Mouse (Mus musculus) intestine, embryonic 14.5 days (tissue): ENCODE results near the gene Rhof. TPM values are rescaled to one million over a fixed set of nuclear protein-coding genes. Genes with fewer than 3 reads are reported as not detected.

Experiments used
- ATAC-seq: fragments of 200-750 bp; cut with Nextera tagmentation; replicated peaks from 2 replicates; pipeline ENCODE4 v1.8.0; 2017; ENCODE audit warnings: low read depth, moderate number of reproducible peaks, moderate TSS enrichment, moderate library complexity; ENCODE audit not compliant: low FRiP score, low TSS enrichment
- DNase-seq: peaks from one replicate; pipeline ENCODE4 v3.0.0-alpha.2; 2018; ENCODE audit warnings: low spot score
- H3K27ac ChIP-seq: fragments of 300-500 bp; sonication (generic); 2 replicates; pipeline ENCODE4 v1.5.1; 2014; ENCODE audit warnings: low read depth, mild to moderate bottlenecking, control low read depth
- H3K27me3 ChIP-seq: fragments of 300-500 bp; sonication (generic); replicated peaks from 2 replicates; pipeline ENCODE4 v1.6.1; 2014; ENCODE audit warnings: low read length, control low read depth; ENCODE audit not compliant: control insufficient read depth, insufficient read depth
- H3K36me3 ChIP-seq: fragments of 300-500 bp; sonication (generic); 2 replicates; pipeline ENCODE4 v1.6.1; 2014; ENCODE audit warnings: low read length, control low read depth; ENCODE audit not compliant: control insufficient read depth, insufficient read depth
- H3K4me1 ChIP-seq: fragments of 300-500 bp; sonication (generic); replicated peaks from 2 replicates; pipeline ENCODE4 v1.6.1; 2014; ENCODE audit warnings: low read length, control low read depth, mixed read lengths; ENCODE audit not compliant: control insufficient read depth, insufficient read depth
- H3K4me2 ChIP-seq: fragments of 300-500 bp; sonication (generic); 2 replicates; pipeline ENCODE4 v1.6.1; 2014; ENCODE audit warnings: low read length
- H3K4me3 ChIP-seq: fragments of 300-500 bp; sonication (generic); 2 replicates; pipeline ENCODE4 v1.5.1; 2014; ENCODE audit warnings: low read depth, low read length, control low read depth, mixed read lengths
- H3K9ac ChIP-seq: fragments of 300-500 bp; sonication (generic); 2 replicates; pipeline ENCODE4 v1.6.1; 2014; ENCODE audit warnings: mild to moderate bottlenecking, low read length
- H3K9me3 ChIP-seq: fragments of 300-500 bp; sonication (generic); 2 replicates; pipeline ENCODE4 v1.6.1; 2016; ENCODE audit warnings: low read length, control low read depth; ENCODE audit not compliant: control insufficient read depth
- WGBS: fragments of 180-500 bp; shearing (Covaris S2); extraction: QIAGEN DNeasy Blood & Tissue Kit; methylation state at CpG from one replicate; pipeline ENCODE4 v1.1.7; 2014; 5-methylcytosine and 5-hydroxymethylcytosine counted together
- polyA plus RNA-seq: library from polyadenylated mRNA; unstranded; fragments of >200 nt; fragmentation: Nextera tagmentation; extraction: Ambion mirVana; gene quantifications from 2 replicates; pipeline ENCODE4 v1.2.1, GENCODE M21; 2014

The Rhof gene
- polyA plus RNA-seq, 1 experiment from 2014 or later: 1.5 TPM

- Histone ChIP-seq H3K9ac (no peak overlapping the region), H3K9me3 (no peaks in the 10 kb centered on the region), H3K4me2 (peak overlapping the region; percentile 100), H3K4me1 (peaks cover 60% of the 10 kb centered on the region), H3K4me3 (no peak overlapping the region), H3K27ac (peak overlapping the region; percentile 100), H3K36me3 (peaks cover 4% of the 10 kb centered on the region), H3K27me3 (no peaks in the 10 kb centered on the region)
- ATAC-seq: no peak
- peak; percentile 61 for DNase-seq
- 21% methylated on average over 13 of the region's 13 CpGs for WGBS
Measured at GRCm38 (mm10) chr5:123134186-123134874, 1.8 kb upstream of the Rhof start.

DNA sequence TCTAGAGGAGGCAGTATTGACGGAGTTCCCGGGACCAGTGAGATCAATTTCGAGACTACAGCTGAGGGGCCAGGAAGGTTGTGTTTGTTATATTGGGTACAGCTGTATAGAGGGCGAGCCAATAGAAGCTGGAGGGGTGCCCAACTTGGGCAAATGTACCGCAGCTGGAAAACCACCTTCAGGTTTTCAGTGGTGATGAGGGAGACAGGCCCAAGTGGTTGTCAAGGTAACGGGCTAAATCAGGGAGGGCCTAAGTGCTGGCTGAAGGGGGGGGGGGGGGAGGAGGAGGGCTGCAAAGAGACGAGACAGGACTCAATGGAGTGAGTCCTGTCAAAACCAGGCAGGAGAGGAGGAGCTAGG lies 1.3 kb upstream of the Rhof start:
- no peak for ATAC-seq
- peaks cover 60% of the 10 kb centered on the region for H3K4me1 ChIP-seq

DNA sequence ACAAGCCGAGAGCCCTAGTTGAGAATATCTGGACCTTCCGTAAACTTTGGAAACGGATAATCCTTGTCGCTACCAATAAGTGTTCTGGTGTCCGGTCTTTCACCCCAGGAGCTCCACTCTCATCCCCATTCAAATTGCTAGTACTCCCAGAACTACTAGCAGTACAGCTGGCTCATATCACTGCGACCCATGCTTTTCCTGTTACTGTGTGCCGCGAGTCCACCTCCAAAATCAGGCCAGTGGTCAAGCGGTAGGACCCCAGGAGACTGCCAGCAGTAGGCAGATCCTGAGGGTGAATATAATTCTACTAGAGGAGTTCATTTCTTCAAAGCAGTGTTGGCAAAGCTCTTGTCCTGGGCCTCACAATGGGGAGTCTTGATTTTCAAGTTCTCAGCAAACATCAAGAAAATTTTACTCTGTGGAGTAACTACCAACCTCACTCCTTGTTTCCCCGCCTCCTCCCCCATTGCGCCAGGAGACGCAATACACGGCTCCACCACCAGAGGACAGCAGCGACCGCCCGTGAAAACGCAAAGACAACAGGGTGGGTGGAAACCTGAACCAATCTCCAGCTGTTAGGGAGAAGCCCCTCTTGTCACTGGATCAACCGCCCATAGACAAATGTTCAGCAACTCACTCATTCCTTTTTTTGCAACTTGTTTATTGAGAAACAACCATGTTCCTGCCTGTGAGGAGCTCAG lies 741 bp upstream of the Rhof start:
- Histone ChIP-seq H3K4me3 (0 out of 2 replicates have a peak overlapping the region, but pooled peaks have one; percentile 33), H3K27me3 (no peaks in the 10 kb centered on the region), H3K9ac (no peak overlapping the region), H3K27ac (peak overlapping the region; percentile 100; the same call in 1 of the 2 replicates), H3K9me3 (no peaks in the 10 kb centered on the region), H3K36me3 (peaks cover 4% of the 10 kb centered on the region), H3K4me1 (peaks cover 60% of the 10 kb centered on the region), H3K4me2 (peak overlapping the region; percentile 69)
- ATAC-seq (no peak), DNase-seq (peak; percentile 99)
- 20% methylated on average over 18 of the region's 18 CpGs for WGBS

More for the DNA sequence above, 1.3 kb upstream of the Rhof start:
- H3K9ac ChIP-seq: no peak overlapping the region
- H3K36me3 ChIP-seq: peaks cover 4% of the 10 kb centered on the region
- WGBS: 25% methylated on average over 6 of the region's 7 CpGs
- H3K27ac ChIP-seq: peak overlapping the region; percentile 100; the same call in 1 of the 2 replicates
- H3K9me3 ChIP-seq: no peaks in the 10 kb centered on the region
- no peak for DNase-seq
- H3K27me3 ChIP-seq: no peaks in the 10 kb centered on the region
- no peak overlapping the region for H3K4me3 ChIP-seq
- H3K4me2 ChIP-seq: peak overlapping the region; percentile 24; the same call in 1 of the 2 replicates

GRCm38 (mm10) chr5:123130814-123131148 lies 1.7 kb downstream of the Rhof start:
- Histone ChIP-seq H3K36me3 (peaks cover 4% of the 10 kb centered on the region), H3K4me2 (no peak overlapping the region), H3K9ac (no peak overlapping the region), H3K4me1 (peaks cover 40% of the 10 kb centered on the region), H3K4me3 (no peak overlapping the region), H3K27ac (no peak overlapping the region), H3K9me3 (no peaks in the 10 kb centered on the region), H3K27me3 (no peaks in the 10 kb centered on the region)
- DNase-seq: no peak
- ATAC-seq: no peak
- 82% methylated on average over 5 of the region's 5 CpGs for WGBS

- no peak overlapping the region for H3K4me2 ChIP-seq
- DNase-seq: no peak
- H3K9me3 ChIP-seq: no peaks in the 10 kb centered on the region
- H3K27me3 ChIP-seq: no peaks in the 10 kb centered on the region
- 82% methylated on average over 9 of the region's 9 CpGs for WGBS
- no peak for ATAC-seq
- peaks cover 35% of the 10 kb centered on the region for H3K4me1 ChIP-seq
- no peak overlapping the region for H3K9ac ChIP-seq
- H3K27ac ChIP-seq: no peak overlapping the region
- no peak overlapping the region for H3K4me3 ChIP-seq
- peaks cover 4% of the 10 kb centered on the region for H3K36me3 ChIP-seq
Measured at GRCm38 (mm10) chr5:123130030-123130813, 2.3 kb downstream of the Rhof start.

DNA sequence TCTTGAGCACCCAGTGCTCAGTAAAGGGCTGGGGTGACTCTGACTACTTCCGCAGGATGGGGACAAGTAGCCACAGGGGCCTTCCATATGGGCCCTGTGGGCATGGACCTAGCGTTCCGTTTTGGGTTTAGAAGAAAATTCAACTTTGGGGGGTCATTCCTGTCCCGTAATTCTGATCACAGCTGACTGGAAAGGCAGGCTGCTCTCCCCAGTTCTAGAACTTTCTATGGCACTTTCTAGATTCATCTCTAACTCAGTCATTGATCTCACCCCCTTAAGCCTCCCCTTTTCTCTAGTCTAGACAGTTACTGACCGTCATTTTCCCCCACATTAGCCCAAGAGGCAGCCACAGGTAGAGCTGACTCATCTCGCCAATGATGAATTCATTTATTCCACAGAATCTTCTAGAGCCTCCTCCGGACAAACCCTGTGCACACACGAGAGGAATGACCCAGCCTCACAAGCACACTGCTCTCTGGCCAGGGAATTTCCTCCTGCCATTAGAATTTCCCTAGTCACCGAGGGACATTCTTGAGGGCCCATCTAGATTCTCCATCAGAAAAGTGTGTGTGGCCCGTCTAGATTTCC lies 3.2 kb downstream of the Rhof start:
- no peaks in the 10 kb centered on the region for H3K9me3 ChIP-seq
- 83% methylated on average over 10 of the region's 10 CpGs for WGBS
- no peak overlapping the region for H3K4me2 ChIP-seq
- H3K27ac ChIP-seq: no peak overlapping the region
- H3K4me1 ChIP-seq: peaks cover 25% of the 10 kb centered on the region
- ATAC-seq (no peak), DNase-seq (no peak)
- H3K4me3 ChIP-seq: no peak overlapping the region
- H3K9ac ChIP-seq: no peak overlapping the region
- H3K36me3 ChIP-seq: peaks cover 4% of the 10 kb centered on the region
- no peaks in the 10 kb centered on the region for H3K27me3 ChIP-seq

GRCm38 (mm10) chr5:123128426-123129169 lies 3.9 kb downstream of the Rhof start:
- Histone ChIP-seq H3K4me3 (no peak overlapping the region), H3K36me3 (peaks cover under 1% of the 10 kb centered on the region; the same call in 1 of the 2 replicates), H3K27me3 (no peaks in the 10 kb centered on the region), H3K27ac (no peak overlapping the region), H3K4me2 (no peak overlapping the region), H3K9ac (no peak overlapping the region), H3K4me1 (peaks cover 18% of the 10 kb centered on the region), H3K9me3 (no peaks in the 10 kb centered on the region)
- 52% methylated on average over 10 of the region's 10 CpGs for WGBS
- ATAC-seq (no peak), DNase-seq (no peak)

- Histone ChIP-seq H3K4me1 (peaks cover 5% of the 10 kb centered on the region; the same call in 1 of the 2 replicates), H3K9me3 (no peaks in the 10 kb centered on the region), H3K4me3 (no peak overlapping the region), H3K9ac (no peak overlapping the region), H3K27ac (no peak overlapping the region), H3K4me2 (no peak overlapping the region), H3K36me3 (no peaks in the 10 kb centered on the region), H3K27me3 (no peaks in the 10 kb centered on the region)
- DNase-seq: no peak
- no peak for ATAC-seq
- WGBS: 72% methylated on average over 6 of the region's 6 CpGs
Measured at GRCm38 (mm10) chr5:123127031-123127430, 5.5 kb downstream of the Rhof start.
